Mouse (Mus musculus): Measurements from ENCODE around the gene Rnf183. TPM values are rescaled to one million over a fixed set of nuclear protein-coding genes. Genes with fewer than 3 reads are reported as not detected.

The Rnf183 gene
- polyA plus RNA-seq, 1 experiment from 2014 or later, result 0.13 TPM

DNA sequence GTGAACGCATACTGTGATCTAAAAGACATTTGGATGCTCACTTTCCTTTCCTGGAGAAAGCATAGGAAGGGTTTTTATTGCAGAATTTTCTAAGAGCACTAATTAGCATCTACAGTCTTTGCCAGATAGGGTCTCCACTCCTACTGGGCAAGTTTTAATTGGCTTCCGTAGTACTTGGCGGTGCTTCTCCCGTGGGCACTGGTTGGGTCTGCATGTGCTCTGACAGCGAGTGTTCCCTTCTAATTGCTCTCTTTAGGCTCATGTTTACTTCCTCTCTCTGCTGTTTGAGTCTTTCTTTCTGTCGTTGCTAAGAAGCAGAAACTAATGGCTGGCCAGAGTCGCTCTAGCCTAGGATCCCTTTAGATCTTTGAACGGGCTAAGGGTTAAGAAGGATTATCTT is 16.6 kb downstream of the Rnf183 start:
- ATAC-seq, result no peak
- H3K27ac ChIP-seq (ENCODE audit: low read length), result no peak overlapping the region

DNA sequence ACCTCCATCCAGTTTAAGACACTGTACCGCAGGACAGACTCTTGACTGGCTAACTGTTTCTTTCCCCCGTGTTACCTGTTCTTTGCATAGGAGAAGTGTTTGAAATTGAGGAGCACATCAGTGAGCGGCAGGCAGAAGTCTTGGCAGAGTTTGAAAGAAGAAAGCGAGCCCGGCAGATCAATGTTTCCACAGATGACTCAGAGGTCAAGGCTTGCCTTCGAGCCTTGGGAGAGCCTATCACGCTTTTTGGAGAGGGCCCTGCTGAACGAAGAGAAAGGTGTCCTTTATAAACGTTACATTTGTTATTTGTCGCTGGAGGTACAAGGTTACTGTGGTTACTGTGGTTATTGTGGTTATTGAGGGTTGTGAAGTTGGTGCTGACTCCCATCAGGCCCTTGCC is 23.4 kb downstream of the Rnf183 start:
- H3K36me3 ChIP-seq (ENCODE audit: control insufficient read depth, insufficient read depth, low read length), result peaks cover 31% of the 10 kb centered on the region
- H3K4me1 ChIP-seq (ENCODE audit: control insufficient read depth, insufficient read depth, low read length), result peaks cover 21% of the 10 kb centered on the region
- H3K4me3 ChIP-seq (ENCODE audit: low read depth, low read length), result no peak overlapping the region
- H3K9ac ChIP-seq (ENCODE audit: low read depth, low read length), result no peak overlapping the region
- H3K4me2 ChIP-seq (ENCODE audit: low read length), result no peak overlapping the region
- H3K9me3 ChIP-seq (replicated peaks; ENCODE audit: control insufficient read depth, low read length, poor library complexity, severe bottlenecking), result no peaks in the 10 kb centered on the region
- no peaks in the 10 kb centered on the region for H3K27me3 ChIP-seq (ENCODE audit: control insufficient read depth, insufficient read depth, low read depth, low read length)
- no peak overlapping the region for H3K27ac ChIP-seq (ENCODE audit: low read length)
- no peak for ATAC-seq
- 94% methylated on average over 10 of the region's 10 CpGs for WGBS

More for the DNA sequence above, 16.6 kb downstream of the Rnf183 start:
- WGBS, result 86% methylated on average over 8 of the region's 8 CpGs
- Histone ChIP-seq H3K4me1 (ENCODE audit: control insufficient read depth, insufficient read depth, low read length) (no peaks in the 10 kb centered on the region), H3K9ac (ENCODE audit: low read depth, low read length) (no peak overlapping the region), H3K9me3 (replicated peaks; ENCODE audit: control insufficient read depth, low read length, poor library complexity, severe bottlenecking) (no peaks in the 10 kb centered on the region), H3K36me3 (ENCODE audit: control insufficient read depth, insufficient read depth, low read length) (peaks cover 78% of the 10 kb centered on the region), H3K4me2 (ENCODE audit: low read length) (no peak overlapping the region), H3K4me3 (ENCODE audit: low read depth, low read length) (no peak overlapping the region), H3K27me3 (ENCODE audit: control insufficient read depth, insufficient read depth, low read depth, low read length) (no peaks in the 10 kb centered on the region)

DNA sequence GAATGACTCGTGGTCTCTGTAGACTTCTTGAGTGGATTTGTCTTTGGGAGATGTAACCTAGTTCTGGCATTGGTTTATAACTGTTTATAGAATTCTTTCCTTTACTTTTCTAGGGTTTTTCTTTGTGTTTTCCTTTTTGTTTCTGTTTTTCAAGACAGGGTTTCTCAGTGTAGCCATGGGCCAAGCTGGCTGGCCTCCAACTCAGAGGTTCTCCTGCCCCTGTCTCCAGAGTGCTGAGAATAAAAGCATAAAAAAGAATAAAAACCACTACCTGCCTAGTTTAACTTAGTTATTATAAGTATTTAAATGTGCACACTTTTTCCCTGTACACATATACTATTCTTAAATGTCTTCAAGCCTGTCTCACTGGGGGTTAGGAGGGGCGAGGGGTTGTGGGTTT is 24.7 kb downstream of the Rnf183 start:
- H3K9ac ChIP-seq (ENCODE audit: low read depth, low read length), result no peak overlapping the region
- no peak for ATAC-seq
- H3K27me3 ChIP-seq (ENCODE audit: control insufficient read depth, insufficient read depth, low read depth, low read length), result no peaks in the 10 kb centered on the region
- H3K4me2 ChIP-seq (ENCODE audit: low read length), result no peak overlapping the region
- H3K36me3 ChIP-seq (ENCODE audit: control insufficient read depth, insufficient read depth, low read length), result peaks cover 19% of the 10 kb centered on the region
- H3K4me1 ChIP-seq (ENCODE audit: control insufficient read depth, insufficient read depth, low read length), result peaks cover 31% of the 10 kb centered on the region
- H3K27ac ChIP-seq (ENCODE audit: low read length), result no peak overlapping the region
- 88% methylated on average over 2 of the region's 2 CpGs for WGBS
- no peak overlapping the region for H3K4me3 ChIP-seq (ENCODE audit: low read depth, low read length)
- no peaks in the 10 kb centered on the region for H3K9me3 ChIP-seq (replicated peaks; ENCODE audit: control insufficient read depth, low read length, poor library complexity, severe bottlenecking)

DNA sequence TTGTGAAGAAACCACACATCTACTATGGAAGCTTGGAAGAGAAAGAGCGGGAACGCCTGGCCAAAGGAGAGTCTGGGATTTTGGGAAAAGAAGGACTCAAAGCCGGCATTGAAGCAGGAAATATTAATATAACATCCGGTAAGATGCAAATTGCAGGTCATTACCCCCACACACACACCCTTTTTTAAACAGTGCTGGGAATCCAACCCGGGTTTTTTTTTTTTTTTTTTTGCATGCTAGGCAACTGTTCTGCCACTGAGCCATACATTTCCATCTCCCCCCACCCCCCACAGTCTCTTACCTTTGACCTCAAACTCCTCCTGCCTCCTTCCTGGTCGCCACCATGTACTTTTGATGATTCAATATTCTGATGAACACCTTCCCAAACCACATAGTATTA is 25.4 kb downstream of the Rnf183 start:
- WGBS, result 30% methylated on average over 6 of the region's 6 CpGs
- Histone ChIP-seq H3K4me3 (ENCODE audit: low read depth, low read length) (peak overlapping the region; percentile 68), H3K27ac (ENCODE audit: low read length) (no peak overlapping the region), H3K27me3 (ENCODE audit: control insufficient read depth, insufficient read depth, low read depth, low read length) (no peaks in the 10 kb centered on the region), H3K4me1 (ENCODE audit: control insufficient read depth, insufficient read depth, low read length) (peaks cover 31% of the 10 kb centered on the region), H3K36me3 (ENCODE audit: control insufficient read depth, insufficient read depth, low read length) (peaks cover 13% of the 10 kb centered on the region), H3K9me3 (replicated peaks; ENCODE audit: control insufficient read depth, low read length, poor library complexity, severe bottlenecking) (no peaks in the 10 kb centered on the region), H3K4me2 (ENCODE audit: low read length) (peak overlapping the region; percentile 72), H3K9ac (ENCODE audit: low read depth, low read length) (peak overlapping the region; percentile 78)
- ATAC-seq, result no peak

DNA sequence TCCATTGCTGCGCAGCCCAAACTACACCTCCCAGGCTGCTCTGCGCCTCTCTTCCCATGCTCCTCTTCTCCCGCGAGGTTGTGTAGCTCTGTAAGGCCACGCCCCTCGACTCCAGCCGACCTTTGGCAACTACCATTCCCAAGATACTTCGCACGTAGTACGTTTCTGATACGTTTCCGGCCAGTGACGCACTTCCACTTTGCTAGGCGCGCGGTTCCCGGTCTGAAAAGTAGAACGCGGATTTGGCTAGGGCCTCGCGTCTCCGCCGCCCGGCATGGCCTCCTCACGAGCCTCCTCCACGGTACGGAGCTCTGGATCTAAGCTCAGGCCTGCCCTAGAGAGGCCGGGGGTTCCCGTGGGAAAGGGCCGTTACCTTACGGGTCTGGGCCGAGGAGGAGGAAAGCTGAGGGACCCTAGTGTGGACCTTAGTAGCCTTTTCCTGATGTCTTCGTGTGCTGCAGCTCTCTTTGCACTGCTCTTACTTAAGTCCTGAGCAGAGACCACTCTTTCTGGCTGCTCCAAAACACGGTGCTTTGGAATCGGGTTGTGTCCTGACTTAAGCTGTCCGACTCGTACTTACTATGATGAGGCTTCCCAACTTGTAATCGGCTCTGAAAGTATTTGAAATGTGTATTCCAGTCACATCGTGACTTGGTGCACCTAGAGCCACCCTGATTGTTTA is 26.3 kb downstream of the Rnf183 start, which contains the start of the genes Cdc26 and Prpf4:
Gene Cdc26 (minus strand): TSS at position 42 of the 682 bp plus-strand sequence.
Gene Prpf4 (plus strand): TSS at position 197 of the 682 bp plus-strand sequence.
- Histone ChIP-seq H3K27ac (ENCODE audit: low read length) (peak within 1 kb of the TSS; percentile 78), H3K9ac (ENCODE audit: low read depth, low read length) (peak within 1 kb of the TSS; percentile 78), H3K4me3 (ENCODE audit: low read depth, low read length) (peak within 1 kb of the TSS; percentile 68), H3K4me1 (ENCODE audit: control insufficient read depth, insufficient read depth, low read length) (peaks cover 31% of the 10 kb centered on the region), H3K9me3 (replicated peaks; ENCODE audit: control insufficient read depth, low read length, poor library complexity, severe bottlenecking) (no peaks in the 10 kb centered on the region), H3K36me3 (ENCODE audit: control insufficient read depth, insufficient read depth, low read length) (peaks cover 12% of the 10 kb centered on the region), H3K4me2 (ENCODE audit: low read length) (peak within 1 kb of the TSS; percentile 72), H3K27me3 (ENCODE audit: control insufficient read depth, insufficient read depth, low read depth, low read length) (no peaks in the 10 kb centered on the region)
- under 1% methylated on average over 39 of the region's 39 CpGs for WGBS
- ATAC-seq, result peak; percentile 100

DNA sequence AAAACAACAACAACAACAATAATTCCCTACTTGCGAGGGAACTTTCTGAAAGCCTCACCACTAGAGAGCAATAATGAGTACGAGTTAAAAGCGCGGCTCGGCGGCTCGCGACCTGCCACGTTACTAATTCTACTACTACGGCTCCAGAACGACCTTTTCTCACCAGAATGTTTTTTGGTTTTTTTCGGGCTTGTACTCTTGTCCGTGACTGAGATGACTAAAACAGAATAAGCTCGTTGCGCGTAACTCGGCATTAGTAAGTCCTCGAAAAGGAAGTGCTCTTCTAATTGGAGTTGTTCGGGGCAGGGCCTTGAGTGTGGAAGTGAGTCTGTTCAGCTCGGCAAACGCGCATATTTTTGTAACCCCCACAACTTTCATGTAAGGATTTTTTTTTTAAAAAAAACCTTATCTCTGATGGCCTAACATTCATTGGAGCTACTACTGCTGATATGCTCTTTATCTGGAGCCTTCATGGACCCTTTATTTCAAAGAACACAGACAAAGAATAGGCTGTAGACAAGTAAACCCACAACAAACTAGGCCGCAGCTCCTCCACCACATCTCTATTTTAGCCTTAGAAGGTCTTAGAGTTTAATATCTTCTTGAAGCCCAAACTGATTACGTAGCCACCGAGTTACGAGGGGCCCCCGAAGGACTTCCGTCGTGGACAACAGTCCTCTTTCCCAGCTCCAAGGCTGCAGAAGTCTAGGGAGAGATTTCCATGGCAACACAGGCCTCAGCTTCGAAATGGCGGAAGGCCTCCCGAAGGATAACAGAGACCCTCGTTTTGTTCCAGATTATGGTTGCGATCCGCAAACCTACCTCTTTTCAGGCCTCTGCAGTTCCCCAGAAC is 27.1 kb downstream of the Rnf183 start:
- peak; percentile 74 for ATAC-seq
- peak overlapping the region; percentile 68 for H3K4me3 ChIP-seq (ENCODE audit: low read depth, low read length)
- H3K36me3 ChIP-seq (ENCODE audit: control insufficient read depth, insufficient read depth, low read length), result peaks cover 11% of the 10 kb centered on the region
- under 1% methylated on average over 35 of the region's 35 CpGs for WGBS
- H3K9ac ChIP-seq (ENCODE audit: low read depth, low read length), result peak overlapping the region; percentile 70
- peak overlapping the region; percentile 59 for H3K4me2 ChIP-seq (ENCODE audit: low read length)
- no peaks in the 10 kb centered on the region for H3K9me3 ChIP-seq (replicated peaks; ENCODE audit: control insufficient read depth, low read length, poor library complexity, severe bottlenecking)
- H3K4me1 ChIP-seq (ENCODE audit: control insufficient read depth, insufficient read depth, low read length), result peaks cover 31% of the 10 kb centered on the region
- H3K27ac ChIP-seq (ENCODE audit: low read length), result peak overlapping the region; percentile 68
- no peaks in the 10 kb centered on the region for H3K27me3 ChIP-seq (ENCODE audit: control insufficient read depth, insufficient read depth, low read depth, low read length)

DNA sequence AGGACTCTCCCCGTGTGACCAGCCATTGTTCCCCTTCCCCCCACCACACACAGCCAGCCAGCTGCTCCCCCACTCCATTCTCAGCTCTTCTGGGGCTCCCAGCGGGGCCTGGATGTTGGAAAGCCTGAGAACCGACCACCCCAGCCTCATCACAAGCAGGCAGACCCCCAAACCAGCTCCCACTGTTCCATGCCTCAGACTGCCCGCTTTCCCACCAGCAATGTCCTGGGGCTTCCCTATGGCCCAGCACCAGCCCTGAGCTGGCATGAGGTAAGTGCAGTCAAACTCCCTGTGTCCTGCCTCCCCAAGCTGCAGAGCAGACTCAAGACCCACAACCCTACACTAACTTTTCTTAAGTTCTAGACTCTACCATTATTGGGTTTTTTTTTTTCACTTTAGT is 28.9 kb downstream of the Rnf183 start:
- Histone ChIP-seq H3K36me3 (ENCODE audit: control insufficient read depth, insufficient read depth, low read length) (peaks cover 8% of the 10 kb centered on the region; the same call in 1 of the 2 replicates), H3K4me2 (ENCODE audit: low read length) (no peak overlapping the region), H3K27ac (ENCODE audit: low read length) (no peak overlapping the region), H3K27me3 (ENCODE audit: control insufficient read depth, insufficient read depth, low read depth, low read length) (no peaks in the 10 kb centered on the region), H3K9ac (ENCODE audit: low read depth, low read length) (no peak overlapping the region), H3K9me3 (replicated peaks; ENCODE audit: control insufficient read depth, low read length, poor library complexity, severe bottlenecking) (no peaks in the 10 kb centered on the region), H3K4me1 (ENCODE audit: control insufficient read depth, insufficient read depth, low read length) (peaks cover 31% of the 10 kb centered on the region), H3K4me3 (ENCODE audit: low read depth, low read length) (no peak overlapping the region)
- no peak for ATAC-seq
- WGBS, result 77% methylated on average over 4 of the region's 4 CpGs

DNA sequence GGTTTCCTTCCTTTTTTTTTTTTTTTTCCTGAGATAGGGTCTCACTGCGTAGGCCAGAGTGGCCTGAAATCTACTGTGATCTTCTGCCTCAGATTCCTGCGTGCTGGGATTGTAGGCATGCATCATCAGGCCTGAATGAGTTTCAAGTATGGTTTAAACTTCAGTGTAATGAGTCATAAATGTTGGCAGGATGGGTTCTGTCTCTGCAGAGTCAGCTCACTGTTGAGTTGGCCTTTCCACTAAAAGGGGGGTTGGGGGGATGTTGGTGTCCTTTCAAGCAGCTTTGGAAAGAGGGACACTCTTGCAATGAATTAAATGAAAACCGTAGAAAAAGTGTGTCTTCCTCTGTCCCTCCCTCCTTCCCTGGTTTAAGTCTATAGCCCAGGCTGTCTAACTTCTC is 36.1 kb downstream of the Rnf183 start:
- WGBS, result 95% methylated on average over 3 of the region's 3 CpGs
- peaks cover 23% of the 10 kb centered on the region for H3K36me3 ChIP-seq (ENCODE audit: control insufficient read depth, insufficient read depth, low read length)

More for the DNA sequence above, 36.1 kb downstream of the Rnf183 start:
- no peak overlapping the region for H3K9ac ChIP-seq (ENCODE audit: low read depth, low read length)
- ATAC-seq, result no peak
- H3K4me3 ChIP-seq (ENCODE audit: low read depth, low read length), result no peak overlapping the region
- H3K9me3 ChIP-seq (replicated peaks; ENCODE audit: control insufficient read depth, low read length, poor library complexity, severe bottlenecking), result no peaks in the 10 kb centered on the region
- no peak overlapping the region for H3K27ac ChIP-seq (ENCODE audit: low read length)
- H3K4me1 ChIP-seq (ENCODE audit: control insufficient read depth, insufficient read depth, low read length), result no peaks in the 10 kb centered on the region
- no peak overlapping the region for H3K4me2 ChIP-seq (ENCODE audit: low read length)
- H3K27me3 ChIP-seq (ENCODE audit: control insufficient read depth, insufficient read depth, low read depth, low read length), result no peaks in the 10 kb centered on the region
